Mouse (Mus musculus) activated CD4-positive, CD25-positive, alpha-beta regulatory T cell, adult 4 months (primary cell): ENCODE results near the gene Nfkbia. TPM values are rescaled to one million over a fixed set of nuclear protein-coding genes. Genes with fewer than 3 reads are reported as not detected.

Source experiments
- ATAC-seq: one replicate; pipeline ENCODE4 v1.8.0; 2017
- polyA plus RNA-seq, 2 experiments: library from polyadenylated mRNA; unstranded; fragments of 100-300 nt; shearing (Covaris generic); gene quantifications; one replicate each; pipeline ENCODE4 v1.2.1; 2017

The Nfkbia gene
- polyA plus RNA-seq, 2 experiments from 2014 or later: 513 to 551 TPM

DNA sequence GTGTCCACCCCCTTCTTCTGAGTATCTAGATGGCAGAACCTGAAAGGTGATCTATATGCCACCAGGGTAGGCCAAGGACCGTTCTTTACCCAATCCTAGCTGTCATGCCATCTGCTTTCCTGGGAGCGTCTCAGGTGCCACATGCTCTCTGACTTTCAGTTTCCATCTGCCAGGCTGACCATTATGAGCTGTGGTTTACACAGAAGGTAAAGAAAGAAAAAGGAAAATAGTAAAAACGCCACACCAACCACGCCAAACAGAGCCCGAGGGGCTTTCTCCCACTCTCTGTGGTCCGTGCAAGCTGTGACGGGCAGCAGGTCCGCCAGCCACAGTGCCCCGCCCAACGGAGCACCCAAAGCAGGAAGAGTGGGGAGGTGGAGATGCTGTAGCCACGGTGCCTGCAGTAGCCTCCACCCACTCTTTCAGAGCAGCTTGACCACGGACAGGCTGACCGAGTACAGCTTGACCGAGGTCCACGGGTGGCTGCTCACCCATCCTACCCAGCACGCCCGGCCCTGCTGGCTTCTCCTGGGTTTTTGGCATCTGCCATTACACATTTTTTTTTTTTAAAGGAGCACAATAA, 27.0 kb downstream of the Nfkbia start:
- peak; percentile 44 for ATAC-seq

DNA sequence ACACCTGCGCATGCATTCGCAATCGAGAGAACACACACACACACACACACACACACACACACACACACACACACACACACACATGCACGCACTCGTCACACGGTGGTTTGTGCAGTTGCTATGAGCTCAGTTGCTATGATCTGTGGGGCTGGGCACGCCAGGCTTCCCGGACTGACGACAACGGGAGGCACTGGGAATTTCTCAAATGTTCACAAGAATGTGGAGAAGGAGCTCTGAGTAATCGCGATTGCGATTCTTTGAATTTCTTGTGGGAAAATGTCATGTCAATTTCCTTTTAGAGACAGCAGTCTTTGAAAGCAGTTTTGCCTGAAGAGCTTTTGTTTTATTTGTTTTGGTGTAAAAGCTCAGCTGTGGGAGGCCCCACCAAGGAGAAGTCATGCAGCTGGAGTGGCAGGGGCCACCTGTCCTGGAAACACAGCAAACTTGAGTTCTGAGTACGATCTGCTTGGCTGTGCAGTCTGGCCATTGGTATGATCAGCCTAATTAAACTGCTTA, 27.5 kb downstream of the Nfkbia start:
- peak; percentile 33 for ATAC-seq

DNA sequence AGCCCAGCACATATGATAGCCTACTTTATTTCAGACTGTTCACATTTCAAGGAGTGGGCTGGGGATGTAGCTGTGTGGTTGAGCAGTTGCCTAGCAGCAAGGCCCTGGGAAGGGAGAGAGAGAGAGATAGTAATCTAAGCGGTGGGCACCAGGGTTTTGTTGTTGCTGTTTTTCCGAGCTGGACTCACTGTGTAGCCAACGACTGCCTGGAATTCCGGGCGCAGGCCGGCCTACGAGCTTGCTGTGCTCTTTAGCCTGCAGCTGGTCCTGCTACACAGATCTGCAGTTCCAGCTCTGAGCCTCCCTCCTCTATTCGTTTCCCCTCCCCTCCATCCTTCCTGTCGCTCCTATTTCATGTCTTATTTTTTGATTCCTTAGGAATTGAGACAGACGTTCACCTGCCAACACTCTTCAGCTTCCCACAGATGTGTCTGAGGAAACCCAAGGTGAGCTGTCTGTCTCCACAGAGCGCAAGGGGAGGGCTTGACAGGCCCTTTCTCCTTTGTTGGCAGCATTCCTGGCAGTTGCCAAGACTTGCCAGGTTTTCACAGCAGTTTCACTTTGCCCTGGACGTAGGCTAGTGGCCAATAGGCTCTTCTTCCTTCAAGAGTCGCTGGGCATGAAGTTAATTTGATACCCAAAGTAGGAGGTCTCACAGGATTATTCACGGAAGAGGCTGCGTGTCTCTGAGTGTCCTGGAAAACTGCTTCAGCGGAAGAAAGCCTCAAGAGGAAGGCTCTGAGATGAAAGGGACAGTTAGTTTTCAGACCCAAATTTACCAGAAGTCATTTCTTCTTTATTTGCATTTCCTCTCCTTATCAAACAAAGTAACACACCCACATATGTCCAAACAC, 28.2 kb downstream of the Nfkbia start:
- ATAC-seq: no peak

DNA sequence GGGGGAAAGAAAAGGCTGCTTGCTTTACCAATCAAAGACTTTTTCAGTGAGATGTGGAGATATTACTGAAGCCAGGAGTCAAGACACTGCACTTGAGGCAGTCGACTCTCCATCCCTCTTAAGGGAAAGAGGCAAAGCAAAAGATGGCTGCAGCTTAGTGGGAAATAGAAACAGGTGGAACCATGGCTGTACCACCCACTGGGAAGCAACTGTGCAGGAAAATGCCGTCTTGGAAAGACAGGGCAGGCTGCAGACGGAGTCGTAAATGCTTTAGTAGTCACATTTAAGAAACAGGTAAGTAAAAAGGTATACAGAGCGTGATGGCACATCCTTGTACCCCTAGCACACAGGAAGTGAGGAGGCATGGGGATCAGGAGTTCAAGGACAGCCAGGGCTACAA, 29.4 kb downstream of the Nfkbia start:
- ATAC-seq: no peak

- ATAC-seq: no peak
These were observed 30.0 kb downstream of the Nfkbia start for GRCm38 (mm10) chr12:55462456-55462855.

DNA sequence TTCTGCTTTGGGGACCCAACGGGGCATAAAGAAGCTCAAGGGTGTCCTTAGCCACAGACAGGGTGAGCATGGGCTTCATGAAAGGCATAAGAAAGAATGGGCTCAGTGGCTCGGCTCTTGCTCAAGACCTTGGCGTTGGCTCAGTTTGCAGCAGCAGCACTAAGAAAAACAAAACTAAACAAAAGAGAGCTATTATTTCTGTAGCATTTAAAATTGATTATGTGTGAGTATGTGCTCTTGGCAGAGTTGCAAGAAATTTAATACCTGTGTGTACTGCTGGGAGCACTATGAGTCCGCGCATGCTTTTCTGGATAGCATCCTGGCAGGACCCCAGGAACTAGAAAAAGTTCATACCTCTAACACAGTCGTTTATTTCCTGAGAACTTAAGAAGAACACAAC, 30.7 kb downstream of the Nfkbia start:
- ATAC-seq: no peak

DNA sequence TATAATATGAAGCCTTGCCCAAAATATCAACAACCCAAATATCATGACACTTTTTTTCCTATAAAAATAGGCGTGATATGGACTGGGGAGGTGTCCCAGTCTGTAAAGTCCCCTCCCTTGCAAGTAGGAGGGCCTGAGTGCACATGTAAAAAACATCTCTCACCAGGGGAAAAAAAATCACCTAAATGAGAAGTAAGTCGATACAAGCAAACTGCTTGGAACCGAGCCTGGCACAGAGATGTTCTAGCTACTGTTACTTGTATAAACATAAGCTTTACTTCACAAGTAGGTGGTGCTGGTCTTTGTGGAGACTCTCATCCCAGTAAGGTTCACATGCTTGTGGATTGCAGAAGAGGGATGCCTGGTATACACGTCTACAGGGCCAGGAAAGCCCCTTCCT, 31.5 kb downstream of the Nfkbia start:
- ATAC-seq: no peak

- no peak for ATAC-seq
These were observed 32.7 kb downstream of the Nfkbia start for GRCm38 (mm10) chr12:55459739-55460138.

DNA sequence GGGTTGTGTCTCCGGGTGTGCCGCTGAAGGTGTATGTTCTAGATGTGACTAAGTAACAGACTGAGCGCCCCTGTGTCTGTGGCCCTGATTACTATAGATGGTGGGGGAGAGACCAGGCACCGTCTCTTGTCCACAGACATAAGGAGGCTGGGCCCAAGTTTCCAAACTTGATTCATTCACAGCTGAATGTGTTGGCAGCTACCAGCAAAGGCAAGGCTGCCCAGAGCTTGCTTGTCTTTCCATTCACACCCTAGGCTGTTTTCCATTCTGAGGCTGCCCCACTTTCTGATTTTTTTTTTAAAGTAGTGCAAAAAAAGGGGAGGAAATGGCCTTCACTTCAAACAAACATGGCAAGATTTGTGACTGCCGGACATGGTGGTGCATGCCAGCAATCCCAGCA, 35.6 kb downstream of the Nfkbia start:
- ATAC-seq: no peak

- no peak for ATAC-seq
These were observed 36.3 kb downstream of the Nfkbia start for GRCm38 (mm10) chr12:55456136-55456535.

DNA sequence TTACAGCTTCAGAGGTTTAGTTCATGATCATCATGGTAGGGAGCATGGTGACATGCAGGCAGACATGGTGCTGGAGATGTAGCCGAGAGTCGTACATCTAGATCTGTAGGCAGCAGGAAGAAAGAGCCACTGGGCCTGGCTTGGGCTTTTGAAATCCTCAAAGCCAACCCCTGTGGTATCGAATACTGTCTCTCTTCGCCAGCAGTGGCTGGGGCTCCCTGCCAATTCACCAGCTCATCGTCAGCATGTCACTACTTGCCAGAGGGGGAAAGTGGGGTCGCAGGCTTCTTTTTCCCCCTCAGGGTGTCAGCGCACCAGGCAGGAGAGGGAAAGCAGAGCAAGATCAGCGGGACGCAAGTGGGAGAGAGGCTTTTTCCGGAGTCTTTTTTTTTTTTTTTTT, 37.2 kb downstream of the Nfkbia start:
- no peak for ATAC-seq

DNA sequence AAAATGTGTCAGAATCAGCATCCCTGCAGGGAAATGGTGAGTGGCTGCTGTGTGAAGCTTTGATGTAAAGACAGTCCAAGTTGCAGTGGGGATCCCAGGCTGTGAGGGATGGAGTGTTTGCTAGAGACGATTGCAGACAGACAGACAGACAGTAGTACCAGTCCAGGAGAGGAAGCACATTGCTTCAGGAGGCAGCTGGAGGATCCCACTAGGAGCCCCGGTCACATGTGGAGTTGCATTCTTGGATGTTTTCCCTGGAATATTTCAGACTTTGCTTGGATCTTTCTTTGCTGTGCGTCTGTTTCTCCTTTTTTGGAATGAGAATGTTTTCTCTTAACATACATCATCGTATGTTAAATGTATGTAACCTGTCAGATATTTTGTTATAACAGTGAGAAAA, 38.5 kb downstream of the Nfkbia start:
- ATAC-seq: no peak

GRCm38 (mm10) chr12:55452839-55453238, 39.6 kb downstream of the Nfkbia start:
- no peak for ATAC-seq

DNA sequence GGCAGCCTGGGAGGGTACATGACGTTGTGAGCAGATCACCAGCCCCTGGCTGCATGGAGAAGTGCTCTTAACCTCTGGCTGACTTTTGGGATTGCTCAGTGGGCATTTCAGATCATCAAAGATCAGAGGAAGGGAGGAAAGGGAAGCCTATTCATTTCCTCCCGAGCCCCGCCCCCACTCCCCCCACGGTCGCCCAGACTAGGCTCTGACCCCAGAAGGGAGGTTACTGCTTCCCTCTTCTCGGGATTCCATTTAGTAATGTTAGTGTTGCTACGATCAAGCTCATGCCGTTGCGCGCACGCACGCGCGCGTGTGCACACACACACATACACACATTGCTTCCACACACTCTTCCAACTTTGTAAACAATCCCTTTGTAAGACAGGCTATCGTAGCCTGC, 42.0 kb downstream of the Nfkbia start:
- ATAC-seq: no peak

DNA sequence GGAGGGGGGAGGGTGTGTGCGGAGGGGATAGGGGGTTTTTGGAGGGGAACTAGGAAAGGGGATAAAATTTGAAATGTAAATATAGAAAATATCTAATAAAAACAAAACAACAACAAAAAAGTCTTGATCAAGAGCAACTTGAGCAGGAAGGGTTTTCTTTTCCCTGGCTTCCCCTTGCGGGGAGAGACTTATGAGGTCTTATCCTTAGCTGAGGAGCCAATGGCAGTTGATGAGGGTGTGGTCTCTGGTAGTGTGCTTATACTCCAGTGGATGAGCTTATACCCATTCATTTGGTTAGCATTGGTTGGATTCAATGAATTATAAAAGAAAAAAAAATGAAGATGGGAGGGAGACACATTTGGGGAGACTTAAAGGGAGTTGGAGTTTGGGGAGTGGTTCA, 43.4 kb downstream of the Nfkbia start:
- ATAC-seq: no peak

DNA sequence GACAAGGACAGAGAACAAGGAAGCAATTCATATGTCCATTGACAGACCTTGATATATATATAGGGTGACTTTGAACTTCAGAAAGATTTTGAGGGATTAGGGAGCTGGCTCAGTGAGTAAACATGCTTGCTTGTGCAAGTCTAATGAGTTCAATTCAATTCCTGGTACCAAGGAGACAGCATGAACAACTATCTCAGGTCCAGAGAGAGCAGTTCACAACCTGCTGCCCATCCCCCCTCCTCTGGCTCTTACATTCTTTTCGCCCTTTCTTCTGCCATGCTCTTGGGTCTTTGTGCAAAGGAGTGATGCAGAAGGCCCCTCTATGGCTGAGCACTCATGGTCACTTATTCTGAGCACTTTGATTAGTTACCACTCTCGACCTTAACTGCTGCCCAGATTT, 44.0 kb downstream of the Nfkbia start:
- no peak for ATAC-seq

DNA sequence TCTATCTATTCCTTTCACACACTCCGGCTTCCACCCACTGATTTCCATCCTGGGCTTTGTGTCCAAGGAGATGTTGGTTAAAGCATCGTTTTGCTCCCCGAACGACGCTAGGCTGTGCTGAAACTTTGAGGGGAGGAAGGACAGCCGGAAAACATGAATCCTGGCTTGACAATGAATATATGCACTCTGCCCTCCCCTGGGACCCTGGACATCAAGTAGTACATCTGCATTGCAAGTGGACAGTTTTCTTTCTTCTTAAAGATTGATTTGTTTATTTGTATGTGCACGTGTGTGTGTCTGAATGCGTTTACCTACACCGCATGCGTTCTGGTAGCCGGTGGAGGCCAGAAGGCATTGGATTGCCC, 45.1 kb downstream of the Nfkbia start:
- no peak for ATAC-seq

DNA sequence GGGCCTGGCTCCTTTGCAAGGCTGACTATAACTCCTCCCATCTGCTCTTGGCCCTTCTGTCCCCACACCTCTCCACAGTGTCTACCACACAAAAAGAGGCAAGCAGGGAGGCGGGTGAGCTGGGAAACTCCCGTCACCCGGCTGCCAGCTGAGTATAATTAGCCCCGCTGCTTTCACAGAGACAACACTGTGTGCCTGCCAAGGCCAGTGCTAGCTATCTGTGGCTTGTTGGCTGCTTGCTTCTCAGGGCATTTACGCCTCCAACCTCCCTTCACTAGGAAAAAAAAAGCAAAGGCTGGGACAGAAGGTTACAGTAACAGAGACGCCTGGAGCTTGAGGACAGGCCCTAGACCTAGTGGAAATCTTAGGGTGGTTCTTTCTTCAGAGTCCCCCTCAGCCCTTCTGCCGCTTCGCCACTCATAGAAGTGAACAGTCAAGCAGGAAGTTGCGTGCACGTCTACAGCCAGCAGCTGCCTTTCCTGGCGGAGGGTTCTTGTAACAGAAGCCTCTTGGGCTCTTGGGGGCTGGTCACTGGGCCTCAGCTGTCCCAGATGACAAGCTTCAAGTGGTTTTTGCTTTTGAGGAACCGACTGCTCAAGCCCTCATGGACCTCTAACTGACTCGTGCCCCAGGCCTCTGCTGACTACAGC, 45.6 kb downstream of the Nfkbia start:
- ATAC-seq: peak; percentile 89

DNA sequence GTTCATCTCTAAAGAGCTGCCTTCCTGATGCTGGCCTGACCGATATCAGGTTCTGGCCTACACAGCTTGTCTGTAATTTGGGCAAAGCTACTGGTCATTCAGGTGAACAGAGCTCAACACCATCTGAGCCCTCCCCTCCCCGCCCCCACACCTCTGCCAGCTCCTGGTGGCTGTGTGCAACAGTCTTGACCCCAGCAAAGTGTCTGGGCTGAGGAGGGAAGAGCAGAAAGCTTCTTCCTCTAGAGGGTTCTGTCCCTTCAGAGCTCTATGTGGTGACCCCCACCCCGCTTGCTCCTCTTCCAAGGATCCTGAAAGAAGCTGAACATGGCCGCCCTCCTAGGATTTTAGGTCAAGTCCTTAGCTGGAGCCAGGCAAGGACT, 46.1 kb downstream of the Nfkbia start:
- no peak for ATAC-seq

DNA sequence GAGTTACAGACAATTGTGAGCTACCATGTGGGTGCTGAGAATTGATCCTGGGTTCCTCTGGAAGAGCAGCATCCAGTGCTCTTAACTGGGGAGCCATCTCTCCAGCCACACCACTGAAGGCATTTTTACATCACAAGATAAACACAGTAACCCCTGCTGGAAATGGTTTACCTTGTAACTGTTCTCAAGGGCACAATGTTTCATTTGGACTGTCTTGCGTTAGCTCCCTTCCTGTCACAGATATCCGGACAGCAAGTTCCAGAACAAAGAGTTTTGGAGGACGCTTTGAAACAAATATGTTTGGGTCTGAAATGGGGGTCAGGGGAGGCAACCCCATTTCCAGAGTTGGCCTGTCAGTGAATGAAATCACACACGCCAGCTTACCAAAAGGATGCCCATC, 46.9 kb downstream of the Nfkbia start:
- no peak for ATAC-seq

DNA sequence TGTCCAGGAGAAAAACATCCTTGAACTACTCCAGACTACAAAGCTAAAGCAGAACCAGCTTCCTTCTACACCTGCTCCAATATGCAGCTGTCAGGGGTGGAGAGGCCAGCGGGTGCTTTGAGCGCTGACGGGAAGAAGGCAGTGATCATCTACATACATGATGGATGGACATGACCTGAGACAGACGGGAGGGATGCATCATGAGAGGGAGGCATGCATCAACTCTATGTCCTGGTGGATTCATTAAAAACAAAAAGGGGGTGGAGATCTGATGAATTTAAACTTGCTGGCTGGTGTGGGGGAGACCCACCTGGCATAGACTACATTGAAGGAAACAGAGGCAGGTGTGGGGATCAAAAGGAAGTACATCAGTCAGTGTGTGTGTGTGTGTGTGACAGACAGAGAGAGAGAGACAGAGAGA, 48.4 kb downstream of the Nfkbia start:
- no peak for ATAC-seq

DNA sequence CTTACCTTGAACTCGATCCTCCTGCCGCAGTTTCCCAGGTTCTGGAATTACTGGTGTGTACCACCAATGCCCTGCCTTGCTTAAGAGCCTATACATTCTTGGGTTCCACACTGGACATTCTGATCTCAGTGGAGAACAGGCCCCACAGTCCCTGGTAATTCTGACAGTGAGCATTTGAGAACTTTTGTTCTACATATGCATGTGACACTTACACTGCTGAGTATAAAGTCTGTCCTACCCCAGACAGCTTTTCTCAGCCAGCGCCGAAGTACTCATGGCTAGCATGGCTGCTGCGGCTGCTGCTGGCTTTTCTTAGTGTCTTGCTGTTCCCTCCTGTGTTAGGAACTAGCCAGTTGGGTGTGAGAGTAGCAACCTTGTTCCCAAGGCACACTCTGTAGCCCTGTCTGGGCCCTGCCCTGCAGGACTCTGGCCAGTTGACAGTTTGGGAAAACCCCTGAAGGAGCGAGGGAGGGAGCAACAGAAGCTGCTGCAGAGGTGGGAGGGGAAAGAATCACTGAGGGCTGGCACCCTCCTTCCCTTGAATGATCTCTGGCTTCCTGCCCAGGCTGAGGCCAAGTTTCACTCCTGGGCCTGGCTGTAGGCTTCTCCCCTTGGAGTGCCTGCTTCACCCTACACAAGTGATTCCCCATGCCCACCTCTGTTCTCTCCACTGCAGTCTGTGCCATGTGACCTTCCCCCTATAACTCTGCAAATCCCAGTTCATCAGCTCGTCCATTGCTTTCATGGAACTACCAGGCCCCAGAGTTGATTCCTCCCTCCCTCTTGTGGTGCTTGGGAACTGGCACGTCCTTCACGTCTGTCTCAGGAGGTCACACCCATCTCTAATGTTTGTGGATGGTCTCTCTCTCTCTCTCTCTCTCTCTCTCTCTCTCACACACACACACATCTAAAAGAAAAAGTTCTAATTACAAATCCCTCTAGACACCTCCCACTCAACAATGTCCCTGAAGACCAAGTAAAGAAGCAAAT, 49.3 kb downstream of the Nfkbia start:
- no peak for ATAC-seq

- ATAC-seq: no peak
These were observed 50.2 kb downstream of the Nfkbia start for GRCm38 (mm10) chr12:55442245-55442644.
